Mouse (Mus musculus): ENCODE results near the gene Kcnj15. TPM values are rescaled to one million over a fixed set of nuclear protein-coding genes. Genes with fewer than 3 reads are reported as not detected.

Kcnj15 gene
- polyA plus RNA-seq, 1 experiment: 0.60 TPM

DNA sequence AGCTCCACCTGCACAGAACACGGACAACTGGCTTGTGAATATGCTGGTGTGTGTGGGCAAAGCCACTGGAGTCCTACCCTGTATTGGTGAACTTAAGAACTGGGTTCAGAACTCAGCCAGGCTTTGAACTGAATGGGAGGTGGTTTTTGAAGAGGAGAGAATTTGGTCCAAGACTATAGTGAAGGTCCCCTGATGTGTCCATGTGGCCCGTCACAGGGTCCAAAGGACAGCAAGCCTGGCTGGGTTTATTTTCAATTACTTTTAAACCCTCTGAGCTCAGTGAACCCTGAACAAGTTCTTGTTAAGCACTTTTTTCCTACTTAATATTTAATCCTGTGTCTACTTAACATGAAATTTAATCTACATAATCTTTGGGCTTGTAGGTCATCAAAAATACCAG, 30.3 kb downstream of the Kcnj15 start:
- no peak overlapping the region for H3K27ac ChIP-seq (ENCODE audit: control insufficient read depth, insufficient read depth, low read depth, low read length, poor library complexity)
- no peak overlapping the region for H3K4me3 ChIP-seq (replicated peaks; ENCODE audit: control insufficient read depth, low read depth, low read length)
- WGBS: 87% methylated on average over 2 of the region's 2 CpGs
- H3K4me1 ChIP-seq (ENCODE audit: control insufficient read depth, insufficient read depth, low read length): peaks cover 2% of the 10 kb centered on the region
- TF ChIP-seq CTCF (IDR thresholded peaks at IDR 0.05; ENCODE audit: control insufficient read depth, insufficient read depth, low read length) (no peak), POLR2A (IDR thresholded peaks at IDR 0.05; ENCODE audit: borderline replicate concordance, control insufficient read depth, low read depth, low read length) (no peak)

DNA sequence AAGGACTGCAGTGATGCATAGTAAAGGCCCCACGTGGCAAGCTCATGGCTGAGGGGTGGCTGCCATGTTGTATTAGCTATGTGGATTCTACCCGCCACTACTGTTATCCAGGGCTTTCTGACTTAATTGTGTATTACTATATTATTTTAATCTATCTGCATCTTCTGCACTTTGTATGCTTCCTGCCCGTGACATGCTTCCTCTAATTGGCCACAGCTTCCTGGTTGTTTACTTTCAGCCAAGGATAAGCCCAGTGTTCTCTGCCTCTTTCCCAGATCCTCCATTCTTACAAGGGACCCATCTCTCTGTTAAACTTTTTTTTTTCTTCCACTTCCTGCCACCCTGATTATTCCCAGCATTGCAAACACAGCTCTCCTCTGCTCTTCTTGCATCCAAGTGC, 32.0 kb downstream of the Kcnj15 start:
- Histone ChIP-seq H3K27ac (ENCODE audit: control insufficient read depth, insufficient read depth, low read depth, low read length, poor library complexity) (no peak overlapping the region), H3K4me3 (replicated peaks; ENCODE audit: control insufficient read depth, low read depth, low read length) (no peak overlapping the region), H3K4me1 (ENCODE audit: control insufficient read depth, insufficient read depth, low read length) (no peaks in the 10 kb centered on the region)
- TF ChIP-seq POLR2A (IDR thresholded peaks at IDR 0.05; ENCODE audit: borderline replicate concordance, control insufficient read depth, low read depth, low read length) (no peak), CTCF (IDR thresholded peaks at IDR 0.05; ENCODE audit: control insufficient read depth, insufficient read depth, low read length) (no peak)
- WGBS: 34% methylated on average over 3 of the region's 3 CpGs

DNA sequence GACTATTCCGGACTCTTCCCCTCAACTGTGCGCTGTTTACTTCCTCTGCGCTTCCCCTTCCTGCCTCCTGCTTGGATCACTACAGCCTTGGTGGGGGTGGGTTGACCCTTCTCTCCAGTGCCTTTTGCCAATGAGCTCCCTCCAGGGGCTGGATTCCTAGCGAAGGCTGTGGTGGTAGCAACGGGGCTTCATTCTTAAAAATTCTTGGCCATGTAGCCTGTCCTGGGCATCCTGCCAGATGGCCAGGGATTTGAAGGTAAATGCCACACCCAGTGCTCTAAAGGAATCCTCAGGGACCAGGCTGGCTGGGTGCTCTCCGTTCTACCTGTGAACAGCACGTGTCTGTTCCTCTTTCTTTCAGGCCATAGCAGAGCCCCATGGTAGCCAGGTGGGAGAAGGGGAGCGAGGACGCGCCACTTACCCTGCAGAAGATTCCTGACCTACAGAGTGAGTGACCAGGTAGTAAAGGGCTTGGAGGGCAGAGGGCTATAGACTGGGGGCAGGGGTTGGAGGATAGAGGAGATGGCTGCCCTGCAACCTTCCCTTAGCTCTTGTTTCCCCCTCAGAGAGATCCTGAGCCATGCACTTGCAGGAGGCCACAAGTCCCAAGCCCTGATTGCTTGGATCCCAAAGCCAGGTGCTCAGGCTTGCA, 34.2 kb downstream of the Kcnj15 start:
- TF ChIP-seq POLR2A (IDR thresholded peaks at IDR 0.05; ENCODE audit: borderline replicate concordance, control insufficient read depth, low read depth, low read length) (no peak), CTCF (IDR thresholded peaks at IDR 0.05; ENCODE audit: control insufficient read depth, insufficient read depth, low read length) (no peak)
- no peak overlapping the region for H3K27ac ChIP-seq (ENCODE audit: control insufficient read depth, insufficient read depth, low read depth, low read length, poor library complexity)
- no peak overlapping the region for H3K4me3 ChIP-seq (replicated peaks; ENCODE audit: control insufficient read depth, low read depth, low read length)
- WGBS: 71% methylated on average over 10 of the region's 10 CpGs
- H3K4me1 ChIP-seq (ENCODE audit: control insufficient read depth, insufficient read depth, low read length): no peaks in the 10 kb centered on the region

DNA sequence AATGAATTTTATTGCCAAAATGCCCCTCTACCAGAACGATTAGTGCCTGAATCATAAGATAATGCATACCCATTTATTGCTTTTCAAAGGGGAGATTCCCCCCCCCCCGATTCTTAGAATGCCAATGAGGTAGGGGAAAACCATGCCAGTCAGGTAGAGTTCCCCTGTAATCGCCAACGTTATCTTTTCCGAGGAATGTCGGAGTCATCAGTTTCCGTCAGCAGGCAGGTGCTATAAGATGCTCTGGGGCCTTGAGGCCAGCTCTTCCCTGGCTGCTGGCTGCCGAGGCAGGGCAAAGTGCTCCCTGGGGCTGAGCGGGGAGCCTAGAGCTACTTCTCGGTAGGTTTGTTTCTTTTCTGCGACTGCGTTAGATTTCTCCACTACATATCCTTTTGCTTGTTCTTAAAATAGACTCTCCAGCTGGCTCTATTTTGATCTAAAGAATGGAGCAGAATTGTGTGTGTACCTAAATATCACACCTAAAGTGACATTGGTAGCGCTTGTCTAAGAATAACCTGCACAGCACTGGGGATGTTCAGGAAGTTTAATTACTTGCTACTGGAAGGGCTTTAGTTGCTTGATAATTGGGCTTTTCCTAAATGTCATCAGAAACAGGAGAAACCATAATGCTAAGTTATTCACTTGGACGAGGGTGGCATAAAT, 35.6 kb downstream of the Kcnj15 start:
- no peak overlapping the region for H3K27ac ChIP-seq (ENCODE audit: control insufficient read depth, insufficient read depth, low read depth, low read length, poor library complexity)

DNA sequence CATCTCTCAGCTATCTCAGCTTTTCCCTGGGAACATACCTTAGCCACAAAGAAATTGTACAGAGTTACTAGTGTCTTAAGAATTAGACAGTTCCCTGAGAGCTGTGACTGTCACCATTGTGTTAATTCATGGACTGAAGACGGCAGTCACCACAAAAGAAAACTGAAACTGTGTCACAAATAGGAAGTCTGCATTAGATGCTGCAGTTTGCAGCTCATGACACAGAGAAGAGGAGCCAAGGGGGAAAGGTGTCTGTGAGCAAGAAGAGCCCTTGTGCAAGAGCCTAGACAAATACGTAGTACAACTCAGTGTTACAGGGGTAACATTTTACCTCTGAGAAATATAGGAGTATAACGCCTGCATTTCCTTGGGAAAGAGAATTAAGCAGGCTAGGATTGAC, 40.3 kb downstream of the Kcnj15 start:
- 23% methylated on average over 3 of the region's 3 CpGs for WGBS
- H3K4me1 ChIP-seq (ENCODE audit: control insufficient read depth, insufficient read depth, low read length): no peaks in the 10 kb centered on the region

More for the DNA sequence above, 35.6 kb downstream of the Kcnj15 start:
- TF ChIP-seq POLR2A (IDR thresholded peaks at IDR 0.05; ENCODE audit: borderline replicate concordance, control insufficient read depth, low read depth, low read length) (no peak), CTCF (IDR thresholded peaks at IDR 0.05; ENCODE audit: control insufficient read depth, insufficient read depth, low read length) (no peak)
- no peaks in the 10 kb centered on the region for H3K4me1 ChIP-seq (ENCODE audit: control insufficient read depth, insufficient read depth, low read length)
- WGBS: 85% methylated on average over 14 of the region's 14 CpGs
- H3K4me3 ChIP-seq (replicated peaks; ENCODE audit: control insufficient read depth, low read depth, low read length): no peak overlapping the region

DNA sequence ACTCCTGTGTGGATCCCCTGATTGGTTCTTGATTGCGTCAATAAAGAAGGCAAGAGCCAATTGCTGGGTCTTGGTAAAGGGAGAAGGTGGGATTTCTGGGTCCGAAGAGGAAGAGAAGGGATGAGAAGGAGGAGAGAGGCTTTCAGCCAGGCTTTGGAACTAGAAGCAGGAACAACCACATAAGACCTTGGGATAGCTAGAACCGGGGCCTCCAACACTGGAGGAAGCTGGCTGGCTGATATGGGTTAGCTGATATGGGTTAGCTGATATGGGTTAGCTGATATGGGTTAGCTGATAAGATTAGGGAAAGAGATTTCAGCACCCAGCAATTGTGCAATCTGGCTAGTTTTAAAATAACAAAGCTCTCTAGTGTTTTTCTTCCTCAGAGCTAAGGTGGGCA, 44.3 kb downstream of the Kcnj15 start:
- H3K27ac ChIP-seq (ENCODE audit: control insufficient read depth, insufficient read depth, low read depth, low read length, poor library complexity): no peak overlapping the region
- no peak overlapping the region for H3K4me3 ChIP-seq (replicated peaks; ENCODE audit: control insufficient read depth, low read depth, low read length)
- WGBS: 56% methylated on average over 3 of the region's 3 CpGs
- TF ChIP-seq CTCF (IDR thresholded peaks at IDR 0.05; ENCODE audit: control insufficient read depth, insufficient read depth, low read length) (no peak), POLR2A (IDR thresholded peaks at IDR 0.05; ENCODE audit: borderline replicate concordance, control insufficient read depth, low read depth, low read length) (no peak)
- H3K4me1 ChIP-seq (ENCODE audit: control insufficient read depth, insufficient read depth, low read length): no peaks in the 10 kb centered on the region

More for the DNA sequence above, 40.3 kb downstream of the Kcnj15 start:
- Histone ChIP-seq H3K4me3 (replicated peaks; ENCODE audit: control insufficient read depth, low read depth, low read length) (no peak overlapping the region), H3K27ac (ENCODE audit: control insufficient read depth, insufficient read depth, low read depth, low read length, poor library complexity) (no peak overlapping the region)
- no peak for TF ChIP-seq CTCF (IDR thresholded peaks at IDR 0.05; ENCODE audit: control insufficient read depth, insufficient read depth, low read length)
- TF ChIP-seq POLR2A (IDR thresholded peaks at IDR 0.05; ENCODE audit: borderline replicate concordance, control insufficient read depth, low read depth, low read length): no peak

DNA sequence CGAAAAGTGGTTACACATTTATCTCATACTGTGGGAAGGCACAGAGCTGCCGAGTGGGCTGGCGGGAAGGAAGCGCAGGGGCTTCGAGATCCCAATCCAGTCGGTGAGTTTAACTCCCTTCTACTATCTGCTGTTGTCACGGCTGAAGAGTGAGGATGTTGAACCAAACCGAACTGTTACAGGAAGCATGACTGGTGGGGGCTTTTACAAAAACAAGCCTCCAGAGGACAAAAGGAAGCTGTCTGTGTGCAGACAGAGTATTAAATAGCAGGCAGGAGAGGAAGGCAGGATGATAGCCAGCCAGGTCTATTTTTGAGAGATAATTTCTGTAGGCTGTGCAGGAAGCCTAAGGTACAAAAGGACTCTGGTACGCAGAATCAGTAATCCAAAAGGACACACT, 46.3 kb downstream of the Kcnj15 start:
- no peaks in the 10 kb centered on the region; the same call in 1 of the 2 replicates for H3K4me1 ChIP-seq (ENCODE audit: control insufficient read depth, insufficient read depth, low read length)
- no peak overlapping the region for H3K27ac ChIP-seq (ENCODE audit: control insufficient read depth, insufficient read depth, low read depth, low read length, poor library complexity)
- no peak overlapping the region for H3K4me3 ChIP-seq (replicated peaks; ENCODE audit: control insufficient read depth, low read depth, low read length)
- 7% methylated on average over 9 of the region's 9 CpGs for WGBS
- TF ChIP-seq CTCF (IDR thresholded peaks at IDR 0.05; ENCODE audit: control insufficient read depth, insufficient read depth, low read length) (no peak), POLR2A (IDR thresholded peaks at IDR 0.05; ENCODE audit: borderline replicate concordance, control insufficient read depth, low read depth, low read length) (no peak)

DNA sequence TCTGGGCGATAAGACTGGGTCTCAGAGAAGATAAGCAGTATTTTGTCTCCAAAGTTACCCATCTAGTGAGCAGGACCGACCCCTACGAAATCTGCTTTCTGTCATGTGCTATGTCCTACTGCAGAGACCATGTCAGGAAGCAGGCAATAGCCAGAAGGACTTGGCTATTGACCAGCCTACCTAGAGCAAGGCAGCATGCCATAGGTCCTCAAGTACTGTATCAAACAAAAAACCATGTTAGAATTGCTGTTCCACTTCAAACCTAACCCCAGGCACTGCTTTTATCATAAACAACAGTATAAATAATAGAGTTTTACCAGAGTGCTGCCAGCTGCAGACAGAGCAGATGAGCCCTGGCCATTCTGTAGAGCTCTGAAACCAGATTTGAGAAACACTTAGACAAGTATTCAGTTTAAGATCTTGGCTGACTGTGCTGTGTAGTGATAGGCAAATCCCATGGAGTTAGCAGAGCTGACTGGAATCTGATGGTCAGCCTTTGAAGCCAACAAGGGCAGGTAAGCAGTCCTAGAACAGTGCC, 50.5 kb downstream of the Kcnj15 start:
- H3K4me1 ChIP-seq (ENCODE audit: control insufficient read depth, insufficient read depth, low read length): no peaks in the 10 kb centered on the region; the same call in 1 of the 2 replicates
- WGBS: 67% methylated on average over 3 of the region's 3 CpGs
- TF ChIP-seq CTCF (IDR thresholded peaks at IDR 0.05; ENCODE audit: control insufficient read depth, insufficient read depth, low read length) (no peak), POLR2A (IDR thresholded peaks at IDR 0.05; ENCODE audit: borderline replicate concordance, control insufficient read depth, low read depth, low read length) (no peak)
- H3K27ac ChIP-seq (ENCODE audit: control insufficient read depth, insufficient read depth, low read depth, low read length, poor library complexity): no peak overlapping the region
- no peak overlapping the region for H3K4me3 ChIP-seq (replicated peaks; ENCODE audit: control insufficient read depth, low read depth, low read length)

Measured in bone marrow, adult 2 months (tissue).